Mouse (Mus musculus): ENCODE data around the gene Gm13102.
"Not testable (repeated sequence)": the region's sequence is repeated elsewhere in the genome, so short reads cannot be mapped to it uniquely, and the experiment has no call there.

Gm13102 gene

GRCm38 (mm10) chr4:144106174-144106573, at the start of gene Gm13102:
Gm13102 (plus strand) TSS chr4:144106474.
- DNase-seq = not testable (repeated sequence)

GRCm38 (mm10) chr4:144058826-144059225, 47.4 kb upstream of the Gm13102 start, which contains the start of gene Pramel4:
Pramel4 (plus strand) TSS chr4:144059126.
- not testable (repeated sequence) for DNase-seq

All from kidney, postnatal 36 days (tissue).